Mouse (Mus musculus) E14TG2a.4 (cell line): ENCODE results near the gene Aco1.

Source experiments
- CTCF ChIP-seq: conservative IDR thresholded peaks from 2 replicates; pipeline ENCODE4 v1.5.1; 2014; ENCODE audit warnings: low read length
- NANOG ChIP-seq: IDR thresholded peaks from 2 replicates; pipeline ENCODE4 v1.6.1; 2014; ENCODE audit warnings: borderline replicate concordance, low read length, mixed read lengths
- POU5F1 ChIP-seq: IDR thresholded peaks from 2 replicates; pipeline ENCODE4 v1.6.1; 2014; ENCODE audit warnings: low read length, borderline replicate concordance

DNA sequence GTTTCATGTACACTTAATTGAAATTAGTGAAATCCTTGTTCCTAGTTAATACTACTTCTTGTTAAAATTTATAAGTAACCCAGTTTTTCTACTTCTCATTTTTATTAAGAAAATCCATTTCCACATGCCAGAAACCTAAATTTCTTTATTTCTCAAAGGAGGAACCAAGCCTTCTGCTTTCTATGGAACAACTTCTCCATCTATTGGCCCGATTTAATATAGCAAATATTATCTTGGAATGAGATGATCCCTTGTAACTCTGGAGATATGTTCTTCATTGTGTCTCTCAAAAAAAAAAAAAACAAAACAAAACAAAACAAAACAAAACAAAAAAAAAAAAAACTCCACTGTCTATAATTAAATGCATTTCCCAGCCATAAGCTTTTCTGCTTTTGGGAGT, 29.7 kb upstream of the Aco1 start:
- TF ChIP-seq CTCF (no peak), POU5F1 (no peak), NANOG (no peak)
